Mouse (Mus musculus) frontal cortex, postnatal 25 days (tissue): Measurements from ENCODE around the gene A630095N17Rik.
A peak's percentile ranks its signal among the peaks of the same experiment; 100 is the strongest.

Experiments
- DNase-seq, 2 experiments: peaks; one replicate each; pipeline ENCODE4 v3.0.0; 2022; ENCODE audit warnings: low spot score in 2 of 2

The A630095N17Rik gene

DNA sequence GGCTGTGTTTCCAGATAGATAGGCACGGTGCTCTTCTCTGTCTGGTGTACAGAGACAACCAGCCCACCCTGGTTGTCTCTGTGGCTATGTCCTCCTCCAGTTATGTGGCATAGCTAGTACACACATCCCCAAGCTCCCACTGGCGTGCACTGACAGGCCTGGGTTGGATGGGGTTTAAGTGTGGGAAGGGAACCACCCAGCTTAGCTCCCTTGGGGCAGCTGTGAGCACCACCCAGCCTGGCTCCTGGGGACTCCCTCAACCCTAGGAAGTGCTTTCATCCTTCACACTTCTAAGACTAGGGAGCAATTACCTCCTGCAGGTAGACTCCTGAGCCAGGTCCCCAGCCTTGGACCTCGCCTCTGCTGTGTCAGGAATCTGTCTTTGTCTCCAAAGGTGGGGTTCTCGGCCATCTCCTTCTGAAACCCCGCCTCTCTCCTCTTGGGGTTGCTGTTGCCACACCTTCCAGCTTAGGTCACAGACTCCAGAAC lies at the start of gene A630095N17Rik:
Gene A630095N17Rik (minus strand): TSS at position 439 of the 489 bp plus-strand sequence.
- no peak for DNase-seq

DNA sequence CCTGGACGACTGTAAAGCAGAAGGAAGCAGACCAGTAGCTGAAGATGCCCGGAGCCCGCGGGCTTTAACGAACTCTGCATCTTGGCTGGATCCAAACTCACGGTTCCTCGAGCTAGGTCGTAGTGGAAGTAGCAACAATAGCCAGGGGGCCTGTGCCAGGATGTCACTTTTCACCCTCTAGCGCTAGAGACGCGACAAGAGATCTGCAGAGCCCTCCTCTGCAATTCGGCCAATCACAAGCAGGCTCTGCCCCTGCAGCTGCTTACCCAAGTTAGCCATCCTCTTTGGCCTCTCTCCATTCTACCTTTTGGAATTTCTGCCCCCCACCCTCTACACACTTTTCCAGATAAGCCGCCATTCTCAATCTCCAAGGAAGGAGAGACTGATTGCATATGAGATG lies 46.3 kb upstream of the A630095N17Rik start, which contains the start of gene Resp18:
Gene Resp18 (minus strand): TSS at position 188 of the 400 bp plus-strand sequence.
- no peak for DNase-seq

DNA sequence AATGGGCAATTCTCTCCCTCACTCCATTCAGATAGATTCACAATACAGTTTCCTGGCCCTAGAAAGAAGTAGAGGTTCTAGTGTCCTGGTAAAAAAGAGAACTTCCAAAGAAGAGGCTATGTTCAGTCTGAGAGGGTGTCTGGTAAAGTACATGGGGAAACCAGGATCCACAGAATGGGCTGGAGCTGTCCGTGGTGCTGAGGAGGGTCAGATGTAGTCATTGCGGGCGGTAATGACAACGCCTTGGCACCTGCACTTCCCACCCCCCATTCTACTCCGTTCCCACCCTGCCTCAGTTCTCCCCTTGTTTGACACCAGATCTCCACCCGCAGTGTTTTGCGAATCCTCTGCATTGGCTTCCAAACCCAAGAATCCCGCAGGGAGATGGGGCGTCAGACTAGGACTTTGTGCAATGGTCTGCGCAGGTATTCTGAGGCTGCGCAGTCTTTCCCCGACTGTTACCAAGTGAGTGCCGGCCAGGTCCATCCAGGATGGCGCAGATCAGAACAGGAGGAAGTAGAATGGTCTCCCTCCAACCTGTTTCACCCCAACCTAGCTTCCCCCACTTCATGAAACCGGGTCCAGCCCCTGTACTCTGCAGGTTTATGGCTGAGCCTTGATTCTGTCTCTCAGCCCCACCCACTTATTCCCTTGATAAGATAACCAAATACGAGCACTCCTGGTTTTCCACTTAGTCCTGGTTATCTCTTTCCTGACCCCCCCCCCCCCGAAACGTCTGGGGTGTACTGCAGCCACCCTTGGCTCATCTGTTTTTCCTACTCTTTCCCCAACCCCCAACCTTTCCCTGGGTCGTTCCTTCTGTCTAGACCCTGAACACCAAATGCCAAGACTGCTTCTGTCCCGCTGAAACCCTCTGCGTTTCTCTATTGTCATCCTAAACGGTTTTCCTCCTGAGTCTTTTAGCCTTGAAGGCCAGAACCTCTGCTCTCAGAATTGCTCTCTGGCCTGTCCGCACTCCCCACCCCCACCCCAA lies 45.6 kb upstream of the A630095N17Rik start:
- DNase-seq = no peak

DNA sequence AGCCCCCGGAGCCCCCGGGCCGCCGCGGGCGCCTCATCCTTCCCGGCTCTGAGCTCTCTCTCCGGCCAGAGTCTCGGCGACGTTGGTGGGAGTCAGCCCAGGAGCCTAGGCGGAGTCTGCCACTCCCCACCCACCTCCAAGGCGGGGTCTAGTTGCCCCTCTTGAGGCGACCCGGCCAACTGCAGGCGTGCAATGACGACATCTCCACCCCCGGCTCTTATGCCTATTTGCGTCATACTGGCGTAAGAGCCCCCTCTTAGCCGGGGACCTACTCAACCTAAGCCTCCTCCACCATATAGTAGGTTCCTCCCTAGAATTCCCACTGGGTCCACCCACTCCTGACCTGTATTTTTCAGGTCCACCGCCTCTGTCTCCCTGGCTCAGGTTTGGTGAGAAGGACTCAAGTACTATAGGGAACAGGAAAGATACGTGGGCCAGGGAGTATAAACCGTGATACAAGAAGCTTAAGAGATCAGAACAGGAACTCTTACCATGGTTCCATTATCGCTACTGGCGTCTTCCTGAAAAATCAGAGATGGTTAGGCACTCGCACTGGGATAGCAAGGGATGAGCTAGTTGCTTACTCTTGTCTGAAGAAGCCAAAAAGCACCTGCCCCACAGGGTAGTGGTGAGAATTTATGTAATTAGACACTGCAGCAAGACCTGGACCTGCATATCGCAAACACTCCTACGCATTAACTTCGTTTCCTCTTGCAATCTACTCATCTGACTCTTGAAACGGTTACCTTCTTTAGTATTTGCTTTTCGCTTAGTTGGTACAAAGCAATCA lies 32.4 kb upstream of the A630095N17Rik start, which contains the start of gene Ptprn:
Gene Ptprn (minus strand): TSS at position 412 of the 790 bp plus-strand sequence.
- peak in 1 of 2 experiments; percentile 72 for DNase-seq

DNA sequence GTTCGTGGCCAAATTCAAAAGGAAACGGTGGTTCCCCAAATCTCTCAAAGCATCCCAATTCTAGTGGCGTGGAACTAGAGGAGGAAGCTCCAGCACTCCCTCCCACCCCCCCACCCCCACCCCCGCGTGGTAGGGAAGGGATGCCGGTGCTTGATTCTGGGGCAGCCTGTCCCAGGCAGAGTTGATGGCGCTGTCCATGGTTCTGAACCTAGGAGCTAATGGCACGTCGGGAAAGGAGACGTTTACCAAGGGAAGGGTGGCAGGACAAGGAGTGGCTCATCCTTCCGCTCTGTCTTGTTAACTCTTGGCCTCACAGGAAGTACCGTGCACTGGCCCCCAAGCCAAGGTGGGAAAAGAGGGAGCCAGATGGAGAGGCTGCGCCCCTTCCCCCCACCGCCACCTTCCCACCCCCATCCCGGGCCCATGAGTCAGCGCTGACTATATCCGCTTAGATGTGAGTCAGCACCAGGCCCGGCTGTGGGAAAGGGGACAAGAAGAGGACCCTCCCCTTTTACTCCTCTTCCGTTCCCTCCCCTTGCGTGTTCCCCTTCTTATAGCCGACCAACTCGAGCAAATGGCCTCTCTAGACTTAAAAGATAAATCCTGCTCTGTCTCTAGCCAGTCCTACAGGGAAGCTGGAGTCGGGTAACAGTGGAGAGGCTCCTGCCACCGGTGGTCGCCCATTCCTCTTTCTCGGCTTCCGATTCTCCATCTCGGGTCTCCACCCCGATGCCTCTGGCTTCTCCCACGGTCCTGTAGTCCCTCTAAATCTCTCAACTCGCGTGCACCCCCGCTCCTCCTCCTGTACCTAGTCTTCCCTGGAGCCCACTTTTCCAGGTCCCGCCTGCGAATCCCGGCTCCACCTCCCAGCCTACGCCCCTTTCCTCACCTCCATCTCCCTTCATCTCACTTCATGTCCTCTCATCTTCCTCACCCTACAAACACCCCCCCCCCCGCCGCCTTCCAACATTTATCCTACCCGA lies 31.4 kb upstream of the A630095N17Rik start:
- peak in 1 of 2 experiments; percentile 55 for DNase-seq

DNA sequence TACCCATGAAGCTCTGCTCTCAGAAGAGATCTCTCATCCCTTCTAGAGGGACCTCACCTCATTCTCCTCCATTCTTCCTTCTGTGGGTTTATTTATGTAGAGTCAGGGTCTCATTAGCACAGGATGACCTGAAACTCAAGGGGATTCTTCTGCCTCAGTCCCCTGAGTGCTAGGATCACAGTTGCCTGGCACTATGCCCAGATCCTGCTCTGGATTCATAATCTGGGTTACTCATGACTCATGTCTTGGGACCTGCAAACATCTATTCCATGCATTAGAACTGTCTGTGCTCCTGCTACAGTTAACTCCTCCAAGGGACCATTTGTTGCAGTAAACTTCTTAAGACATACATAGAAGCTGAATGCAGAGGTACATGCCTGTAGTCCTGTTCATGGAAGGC lies 29.4 kb upstream of the A630095N17Rik start:
- no peak for DNase-seq

DNA sequence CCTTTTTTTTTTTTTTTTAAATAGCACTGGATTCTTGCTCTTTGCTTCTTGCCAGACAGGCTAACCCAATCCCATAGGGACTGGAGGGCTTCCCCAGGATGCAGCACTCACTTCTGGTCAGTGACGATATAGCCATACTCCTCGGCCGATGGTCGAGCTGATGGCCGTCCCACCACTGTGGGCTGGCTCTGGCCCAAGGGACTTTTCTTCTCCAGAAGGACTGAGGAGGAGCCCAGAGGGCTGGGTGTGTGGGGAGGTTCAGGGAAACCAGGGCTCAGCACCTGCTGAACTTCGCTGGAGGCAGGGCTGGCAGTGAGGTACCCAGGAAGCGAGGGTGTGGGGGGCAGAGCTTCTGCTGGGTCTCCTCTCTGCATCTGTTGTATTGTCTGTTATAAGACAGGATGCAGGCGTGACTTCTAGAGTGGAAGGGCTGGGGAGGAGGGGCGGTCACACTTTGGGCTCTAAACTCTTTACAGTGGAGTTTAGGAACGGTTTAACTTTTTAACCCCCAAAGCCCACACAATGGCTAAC lies 23.7 kb upstream of the A630095N17Rik start:
- DNase-seq = no peak

DNA sequence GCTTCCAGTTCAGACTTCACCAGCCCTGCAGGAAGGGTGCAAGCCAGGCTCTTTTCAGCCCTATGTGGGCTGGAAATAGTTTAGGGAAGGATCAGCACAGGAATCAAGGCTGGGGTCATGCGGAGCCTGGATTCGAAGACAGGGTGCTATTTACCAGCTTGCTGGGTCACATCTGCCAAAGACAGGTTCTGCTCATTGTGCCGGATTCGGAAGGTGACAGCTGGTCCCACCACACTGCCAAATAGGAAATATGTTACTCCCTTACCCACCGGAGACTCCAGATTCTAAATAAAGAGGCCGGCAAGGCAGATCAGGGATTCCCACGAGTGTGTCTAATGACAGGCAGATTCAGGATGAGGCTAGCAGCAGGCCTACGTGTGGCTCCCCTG lies 22.7 kb upstream of the A630095N17Rik start:
- DNase-seq = no peak

DNA sequence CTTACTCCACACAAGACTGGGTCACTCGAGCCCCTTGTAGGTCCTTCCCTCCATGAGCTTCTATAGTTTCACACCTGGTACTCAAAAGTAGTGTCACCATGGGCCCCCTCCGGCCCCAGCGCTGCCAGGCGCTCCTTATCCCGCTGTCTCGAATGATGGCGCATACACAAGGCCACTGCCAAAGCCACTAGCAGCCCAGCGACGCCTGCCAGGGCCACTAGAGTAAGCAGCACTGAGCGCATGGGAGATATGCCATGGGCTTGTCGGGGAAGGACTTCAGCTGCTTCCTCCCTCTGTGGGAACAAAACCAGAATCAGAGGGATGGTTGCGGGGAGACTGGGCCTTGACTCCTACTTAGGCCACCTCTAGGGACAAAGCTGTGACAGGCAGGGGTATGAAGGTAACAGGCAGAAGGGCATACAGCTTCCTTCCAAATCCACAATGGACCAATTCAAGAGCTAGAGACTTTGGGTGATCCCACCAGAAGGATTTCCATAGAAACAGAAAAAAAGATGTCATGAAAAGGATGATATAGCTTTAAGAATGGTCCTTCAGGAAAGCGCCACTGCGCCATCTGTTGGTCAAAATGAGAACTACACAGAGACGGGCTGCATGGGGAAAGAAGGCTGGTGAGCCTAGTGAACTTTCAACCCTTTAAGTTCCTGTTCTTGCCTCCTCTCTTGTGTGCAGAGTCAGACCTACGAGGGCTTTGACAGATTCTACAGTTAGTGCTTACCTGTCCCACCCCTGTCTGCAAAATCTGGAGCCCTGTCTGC lies 22.1 kb upstream of the A630095N17Rik start:
- DNase-seq = peak; percentile 81 to 87

DNA sequence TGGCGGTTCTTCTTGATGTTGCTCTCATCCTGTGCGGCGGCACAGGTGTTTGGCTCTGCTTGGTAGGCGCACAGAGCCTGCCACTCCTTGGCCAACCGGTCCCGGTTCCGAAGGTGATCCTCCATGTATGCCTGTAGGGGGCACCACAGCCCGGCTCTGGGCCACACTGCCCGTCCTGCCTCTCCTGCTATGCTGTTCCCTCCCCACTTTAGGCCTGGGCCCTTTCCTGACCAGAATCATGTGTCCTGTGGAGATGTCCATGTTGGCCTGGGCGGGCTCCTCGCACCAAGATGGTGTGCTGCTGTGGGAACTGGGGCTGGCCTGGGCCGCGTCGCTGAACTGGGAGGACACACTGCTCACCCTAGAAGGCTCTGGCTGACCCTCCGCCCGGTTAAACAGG lies 21.1 kb upstream of the A630095N17Rik start:
- DNase-seq = no peak

DNA sequence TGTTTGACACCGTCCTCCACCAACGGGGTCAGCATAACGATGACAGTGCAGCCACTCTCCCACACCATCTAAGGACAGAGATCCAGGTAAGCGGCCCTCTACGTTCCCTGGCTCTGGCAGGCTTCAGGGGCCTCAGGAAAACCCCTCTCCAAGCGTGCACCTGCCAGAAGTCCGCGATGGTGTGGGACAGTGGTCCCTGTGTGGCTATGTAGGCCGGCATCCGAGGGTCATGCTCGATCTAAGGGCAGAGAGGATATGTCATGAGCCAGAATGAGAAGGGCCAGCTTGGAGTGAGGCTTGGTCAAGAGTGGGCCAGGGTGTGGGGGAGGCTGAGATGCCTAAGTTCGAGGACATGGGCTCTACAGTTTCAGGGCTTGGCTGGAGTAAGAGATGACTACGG lies 20.4 kb upstream of the A630095N17Rik start:
- DNase-seq = no peak

DNA sequence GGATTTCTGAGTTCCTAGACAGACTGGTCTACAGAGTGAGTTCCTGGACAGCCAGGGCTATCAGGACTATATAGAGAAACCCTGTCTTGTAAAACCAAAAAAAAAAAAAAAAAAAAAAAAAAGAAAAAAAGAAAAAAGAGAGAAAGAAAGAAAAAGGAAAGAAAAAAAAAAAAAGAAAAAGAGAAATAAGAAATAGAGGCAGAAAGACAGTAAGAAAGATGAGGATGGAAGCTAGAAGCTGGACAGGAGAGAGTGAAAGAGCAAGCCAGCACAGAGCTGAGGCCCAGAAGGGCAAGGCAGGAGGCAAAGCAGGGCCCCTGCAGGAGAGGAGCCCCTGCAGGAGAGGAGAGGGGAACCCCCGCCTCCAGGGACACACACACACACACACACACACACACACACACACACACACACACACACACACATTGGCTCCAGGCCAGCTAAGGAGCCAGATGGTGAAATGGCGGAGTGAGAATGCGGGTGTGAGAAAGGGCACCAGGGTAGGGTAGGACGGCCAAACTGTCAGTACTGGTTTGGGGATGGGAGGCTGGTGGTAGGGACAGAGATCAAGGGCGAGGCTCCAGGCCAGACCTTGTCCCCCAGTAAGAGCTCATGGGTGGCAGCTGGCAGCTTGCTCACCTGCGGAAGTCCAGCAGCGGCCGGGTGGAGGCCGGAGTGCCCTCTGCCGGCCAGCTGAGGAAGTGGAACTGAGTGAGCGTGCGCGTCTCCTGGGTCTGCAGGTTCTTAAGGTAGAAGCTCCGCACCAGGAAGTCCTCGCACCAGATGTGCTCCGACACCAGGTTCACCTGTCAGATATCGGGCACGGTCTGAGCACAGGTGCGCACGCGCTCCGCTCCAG lies 19.4 kb upstream of the A630095N17Rik start:
- peak in 1 of 2 experiments; percentile 67 for DNase-seq

DNA sequence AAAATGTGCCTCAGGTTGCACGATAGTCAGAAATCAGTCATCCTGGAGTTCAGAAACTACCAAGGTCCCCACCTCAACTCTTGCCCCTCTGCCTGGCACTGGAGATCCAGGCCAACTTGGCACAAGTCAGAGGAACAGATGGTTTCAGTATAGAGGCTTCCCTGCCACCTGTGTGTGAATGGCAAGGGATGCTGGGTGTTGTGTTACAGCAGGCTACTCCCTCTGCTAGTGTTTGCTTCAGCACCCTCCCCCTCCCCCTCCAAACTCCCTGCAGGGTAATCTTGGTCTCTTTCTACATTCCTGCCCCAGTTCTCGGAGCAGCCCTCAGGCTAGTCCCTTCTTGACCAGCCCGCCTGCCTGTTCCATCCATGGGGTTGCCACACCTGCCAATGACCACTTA lies 18.6 kb upstream of the A630095N17Rik start:
- no peak for DNase-seq

DNA sequence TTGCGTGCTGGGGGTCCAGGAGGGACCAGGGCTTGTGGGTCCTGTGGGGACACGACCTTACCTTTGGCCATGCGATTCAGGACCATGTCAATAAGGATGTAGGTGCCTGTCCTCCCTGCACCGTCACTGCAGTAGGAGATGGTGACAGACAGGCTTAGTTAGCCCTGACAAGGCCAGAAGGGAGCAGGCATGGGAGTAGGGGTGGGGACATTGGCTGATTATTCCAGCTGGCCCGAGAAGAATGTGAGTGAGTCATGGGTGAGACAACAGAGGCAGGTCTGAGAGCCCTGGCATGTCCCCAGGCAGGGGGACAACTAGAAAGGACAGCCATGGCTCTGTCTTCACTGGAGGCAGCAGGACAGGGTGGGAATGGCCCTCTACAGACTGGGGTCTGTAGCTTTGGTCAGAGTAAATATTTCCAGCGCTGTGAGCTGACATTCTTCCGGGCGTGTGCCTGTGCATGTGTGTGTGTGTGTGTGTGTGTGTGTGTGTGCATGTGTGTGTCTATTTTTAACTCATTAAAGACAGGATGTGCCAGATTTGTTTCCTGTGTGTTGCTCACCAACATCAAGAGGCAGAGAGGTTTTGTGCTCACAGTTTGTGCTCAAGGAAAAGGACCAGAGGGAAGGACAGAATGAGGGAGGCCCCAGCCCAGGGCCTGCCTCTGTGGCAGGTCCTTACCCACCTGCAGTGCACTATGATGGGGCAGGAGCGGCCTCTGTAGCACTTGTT lies 16.3 kb upstream of the A630095N17Rik start:
- DNase-seq = no peak

DNA sequence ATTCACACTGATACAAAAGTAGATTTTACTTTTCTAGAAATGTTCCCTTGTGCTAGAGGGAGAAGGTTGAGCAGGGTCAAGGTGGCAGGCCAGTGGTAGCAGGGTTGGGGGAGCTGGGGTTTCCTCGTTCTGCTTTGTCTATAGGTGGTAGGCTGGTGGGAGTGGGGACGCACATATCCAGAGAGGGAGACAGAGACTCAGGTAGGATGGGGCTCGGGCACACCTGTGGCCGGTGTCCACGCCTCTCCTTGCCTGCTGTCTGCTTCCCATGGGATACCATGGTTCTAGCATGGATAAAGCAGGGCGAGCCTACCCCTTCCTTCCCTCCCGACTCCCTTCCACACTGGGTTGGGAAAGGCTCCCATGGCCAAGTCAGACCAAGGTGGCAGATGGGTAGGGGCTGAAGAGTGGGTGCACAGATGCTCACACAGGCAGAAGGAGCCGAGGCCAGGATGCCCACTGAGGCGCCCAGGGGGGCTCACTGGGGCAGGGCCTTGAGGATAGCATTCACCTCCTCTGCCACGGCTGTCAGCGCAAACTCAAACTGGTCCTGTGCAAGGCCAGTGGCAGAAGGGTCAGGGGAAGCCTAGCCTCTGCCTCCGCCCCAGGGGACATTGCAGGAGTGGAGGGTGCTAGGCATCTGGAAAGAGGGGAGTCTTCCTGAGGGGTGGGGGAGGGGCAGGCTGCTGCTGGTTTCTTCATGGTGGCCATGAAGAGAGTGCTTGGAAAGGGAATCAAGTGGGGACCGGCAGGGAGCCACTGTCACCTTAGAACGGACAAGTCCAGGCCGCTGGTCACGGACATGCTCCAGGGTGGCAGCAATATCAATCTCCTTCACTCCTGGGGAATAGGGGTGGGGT lies 15.4 kb upstream of the A630095N17Rik start:
- DNase-seq = no peak

DNA sequence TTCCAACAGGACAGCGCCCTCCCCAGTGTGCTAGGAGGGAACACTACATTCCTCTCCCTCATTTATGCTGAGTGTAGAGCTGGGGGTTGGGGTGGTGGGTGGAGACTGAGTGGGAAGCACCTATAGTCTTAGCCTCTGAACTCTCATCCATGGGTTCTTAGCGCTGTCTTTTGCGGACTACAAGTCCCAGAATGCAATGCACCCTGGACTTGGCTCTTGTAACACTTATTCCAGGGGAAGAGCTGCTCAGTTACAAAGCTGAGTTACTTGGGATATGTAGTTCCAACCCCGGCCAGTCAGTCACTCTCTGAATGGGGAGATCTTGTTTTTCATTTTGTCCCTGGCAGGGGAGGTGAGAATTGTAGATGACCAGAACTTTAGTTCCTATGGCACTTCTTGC lies 12.9 kb upstream of the A630095N17Rik start:
- DNase-seq = peak in 1 of 2 experiments; percentile 37

DNA sequence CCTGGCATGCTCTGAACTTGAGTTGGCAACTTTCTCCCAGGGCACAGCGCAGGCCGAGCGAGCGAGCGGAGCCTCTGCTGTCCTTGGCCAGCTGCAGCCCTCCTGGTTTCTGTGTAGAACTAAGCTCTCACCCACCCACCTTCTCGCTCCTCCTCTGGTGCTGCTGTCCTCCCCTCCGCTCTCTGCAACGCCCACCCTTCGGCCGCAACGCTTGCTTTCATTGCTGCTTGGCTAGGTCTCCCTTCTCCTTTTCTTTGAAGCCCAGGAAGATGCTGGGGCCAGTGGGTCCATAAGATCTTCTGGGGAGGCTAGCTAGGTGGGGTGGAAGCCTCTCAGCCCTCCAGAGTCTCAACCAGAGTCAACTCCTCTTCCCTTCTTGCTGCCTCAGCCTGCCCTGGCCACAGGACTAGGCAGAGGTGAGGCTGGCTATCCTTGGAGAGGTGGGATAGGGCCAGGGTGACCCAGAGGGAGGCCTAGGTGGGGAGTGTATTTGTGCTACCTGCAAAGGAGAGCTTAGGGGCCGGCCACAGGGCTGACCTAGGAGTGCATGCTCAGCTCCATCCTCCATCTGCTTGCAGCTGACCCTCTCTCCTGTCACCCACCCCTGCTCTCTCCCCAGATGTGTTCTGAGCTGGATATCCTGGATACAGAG lies 12.4 kb upstream of the A630095N17Rik start:
- no peak for DNase-seq
